Mouse (Mus musculus): ENCODE data around the gene Cfap97. TPM values are rescaled to one million over a fixed set of nuclear protein-coding genes. Genes with fewer than 3 reads are reported as not detected.
A peak's percentile ranks its signal among the peaks of the same experiment; 100 is the strongest.

The Cfap97 gene
- total and polyA plus RNA-seq, 2 experiments from 2014 or later = 22.1 to 24.4 TPM

- DNase-seq = no peak
- Histone ChIP-seq H3K27ac (ENCODE audit: low read depth, low read length) (no peak overlapping the region), H3K4me2 (ENCODE audit: low read depth) (no peak overlapping the region), H3K9ac (no peak overlapping the region), H3K36me3 (ENCODE audit: insufficient read depth) (peaks cover 24% of the 10 kb centered on the region), H3K9me3 (ENCODE audit: low read length) (no peaks in the 10 kb centered on the region), H3K4me1 (ENCODE audit: insufficient read depth) (no peaks in the 10 kb centered on the region), H3K27me3 (ENCODE audit: insufficient read depth, low read length) (no peaks in the 10 kb centered on the region), H3K4me3 (ENCODE audit: low read depth, low read length) (no peak overlapping the region)
- no peak for ATAC-seq
- 86% methylated on average over 5 of the region's 5 CpGs for WGBS
- no peak for TF ChIP-seq CTCF (IDR thresholded peaks at IDR 0.05; ENCODE audit: low read depth)
Observed at GRCm38 (mm10) chr8:46197673-46198072, 46.1 kb downstream of the Cfap97 start.

GRCm38 (mm10) chr8:46202350-46202749, 50.8 kb downstream of the Cfap97 start:
- no peaks in the 10 kb centered on the region for H3K9me3 ChIP-seq (ENCODE audit: low read length)
- H3K27me3 ChIP-seq (ENCODE audit: insufficient read depth, low read length) = no peaks in the 10 kb centered on the region
- peak; percentile 28 for TF ChIP-seq CTCF (IDR thresholded peaks at IDR 0.05; ENCODE audit: low read depth)
- WGBS = 85% methylated on average over 6 of the region's 6 CpGs
- H3K27ac ChIP-seq (ENCODE audit: low read depth, low read length) = no peak overlapping the region
- H3K36me3 ChIP-seq (ENCODE audit: insufficient read depth) = peaks cover 43% of the 10 kb centered on the region
- no peaks in the 10 kb centered on the region for H3K4me1 ChIP-seq (ENCODE audit: insufficient read depth)
- no peak overlapping the region for H3K4me3 ChIP-seq (ENCODE audit: low read depth, low read length)
- ATAC-seq = no peak
- no peak overlapping the region for H3K4me2 ChIP-seq (ENCODE audit: low read depth)
- DNase-seq = no peak
- H3K9ac ChIP-seq = no peak overlapping the region

GRCm38 (mm10) chr8:46204301-46204700, 52.7 kb downstream of the Cfap97 start:
- Histone ChIP-seq H3K4me1 (ENCODE audit: insufficient read depth) (peaks cover 7% of the 10 kb centered on the region), H3K4me2 (ENCODE audit: low read depth) (no peak overlapping the region), H3K9ac (no peak overlapping the region), H3K9me3 (ENCODE audit: low read length) (no peaks in the 10 kb centered on the region), H3K36me3 (ENCODE audit: insufficient read depth) (peaks cover 62% of the 10 kb centered on the region), H3K4me3 (ENCODE audit: low read depth, low read length) (no peak overlapping the region), H3K27ac (ENCODE audit: low read depth, low read length) (no peak overlapping the region), H3K27me3 (ENCODE audit: insufficient read depth, low read length) (no peaks in the 10 kb centered on the region)
- WGBS = 84% methylated on average over 3 of the region's 3 CpGs
- TF ChIP-seq CTCF (IDR thresholded peaks at IDR 0.05; ENCODE audit: low read depth) = no peak
- ATAC-seq (no peak), DNase-seq (no peak)

- H3K4me2 ChIP-seq (ENCODE audit: low read depth) = no peak overlapping the region
- TF ChIP-seq CTCF (IDR thresholded peaks at IDR 0.05; ENCODE audit: low read depth) = no peak
- peaks cover 10% of the 10 kb centered on the region for H3K4me1 ChIP-seq (ENCODE audit: insufficient read depth)
- H3K36me3 ChIP-seq (ENCODE audit: insufficient read depth) = peaks cover 62% of the 10 kb centered on the region
- DNase-seq = no peak
- H3K27ac ChIP-seq (ENCODE audit: low read depth, low read length) = no peak overlapping the region
- WGBS = 87% methylated on average over 9 of the region's 9 CpGs
- H3K27me3 ChIP-seq (ENCODE audit: insufficient read depth, low read length) = no peaks in the 10 kb centered on the region
- H3K4me3 ChIP-seq (ENCODE audit: low read depth, low read length) = no peak overlapping the region
- H3K9ac ChIP-seq = no peak overlapping the region
- no peaks in the 10 kb centered on the region for H3K9me3 ChIP-seq (ENCODE audit: low read length)
- no peak for ATAC-seq
Observed at GRCm38 (mm10) chr8:46204974-46205640, 53.5 kb downstream of the Cfap97 start.

- 89% methylated on average over 6 of the region's 6 CpGs for WGBS
- H3K36me3 ChIP-seq (ENCODE audit: insufficient read depth) = peaks cover 62% of the 10 kb centered on the region
- H3K4me1 ChIP-seq (ENCODE audit: insufficient read depth) = peaks cover 10% of the 10 kb centered on the region
- no peak overlapping the region for H3K9ac ChIP-seq
- no peak for TF ChIP-seq CTCF (IDR thresholded peaks at IDR 0.05; ENCODE audit: low read depth)
- no peak overlapping the region for H3K4me3 ChIP-seq (ENCODE audit: low read depth, low read length)
- DNase-seq (no peak), ATAC-seq (no peak)
- no peak overlapping the region for H3K27ac ChIP-seq (ENCODE audit: low read depth, low read length)
- no peak overlapping the region for H3K4me2 ChIP-seq (ENCODE audit: low read depth)
- H3K9me3 ChIP-seq (ENCODE audit: low read length) = no peaks in the 10 kb centered on the region
- H3K27me3 ChIP-seq (ENCODE audit: insufficient read depth, low read length) = no peaks in the 10 kb centered on the region
Observed at GRCm38 (mm10) chr8:46206107-46206506, 54.5 kb downstream of the Cfap97 start.

- 41% methylated on average over 12 of the region's 12 CpGs for WGBS
- no peak for TF ChIP-seq CTCF (IDR thresholded peaks at IDR 0.05; ENCODE audit: low read depth)
- H3K9ac ChIP-seq = peak overlapping the region; percentile 26; the same call in 1 of the 2 replicates
- H3K9me3 ChIP-seq (ENCODE audit: low read length) = no peaks in the 10 kb centered on the region
- H3K27ac ChIP-seq (ENCODE audit: low read depth, low read length) = no peak overlapping the region
- peak overlapping the region; percentile 84 for H3K4me2 ChIP-seq (ENCODE audit: low read depth)
- peak overlapping the region; percentile 69; the same call in 1 of the 2 replicates for H3K4me3 ChIP-seq (ENCODE audit: low read depth, low read length)
- peaks cover 52% of the 10 kb centered on the region for H3K36me3 ChIP-seq (ENCODE audit: insufficient read depth)
- peaks cover 15% of the 10 kb centered on the region for H3K4me1 ChIP-seq (ENCODE audit: insufficient read depth)
- ATAC-seq (no peak), DNase-seq (no peak)
- H3K27me3 ChIP-seq (ENCODE audit: insufficient read depth, low read length) = no peaks in the 10 kb centered on the region
Observed at GRCm38 (mm10) chr8:46208354-46208753, 56.8 kb downstream of the Cfap97 start.

GRCm38 (mm10) chr8:46209057-46209456, 57.5 kb downstream of the Cfap97 start:
- DNase-seq (no peak), ATAC-seq (no peak)
- peak overlapping the region; percentile 93; the same call in 1 of the 2 replicates for H3K9ac ChIP-seq
- H3K9me3 ChIP-seq (ENCODE audit: low read length) = no peaks in the 10 kb centered on the region
- TF ChIP-seq CTCF (IDR thresholded peaks at IDR 0.05; ENCODE audit: low read depth) = no peak
- peaks cover 46% of the 10 kb centered on the region for H3K36me3 ChIP-seq (ENCODE audit: insufficient read depth)
- no peaks in the 10 kb centered on the region for H3K27me3 ChIP-seq (ENCODE audit: insufficient read depth, low read length)
- H3K4me2 ChIP-seq (ENCODE audit: low read depth) = peak overlapping the region; percentile 84
- no peak overlapping the region; the same call in 1 of the 2 replicates for H3K27ac ChIP-seq (ENCODE audit: low read depth, low read length)
- 75% methylated on average over 15 of the region's 15 CpGs for WGBS
- peak overlapping the region; percentile 69 for H3K4me3 ChIP-seq (ENCODE audit: low read depth, low read length)
- peaks cover 15% of the 10 kb centered on the region for H3K4me1 ChIP-seq (ENCODE audit: insufficient read depth)

All from forebrain, postnatal 0 days (tissue).